Mouse (Mus musculus) hindbrain, postnatal 0 days (tissue): Measurements from ENCODE around the gene Smarcb1. TPM values are rescaled to one million over a fixed set of nuclear protein-coding genes. Genes with fewer than 3 reads are reported as not detected.

Source experiments
- ATAC-seq: fragments of 200-750 bp; cut with Nextera tagmentation; 2 replicates; pipeline ENCODE4 v1.8.0; 2017; ENCODE audit warnings: mild to moderate bottlenecking, moderate TSS enrichment, moderate library complexity
- DNase-seq: peaks from one replicate; pipeline ENCODE4 v3.0.0-alpha.2; 2015; ENCODE audit warnings: low spot score
- H3K27ac ChIP-seq: fragments of 300-500 bp; sonication (generic); 2 replicates; pipeline ENCODE4 v1.5.1; 2014; ENCODE audit warnings: mild to moderate bottlenecking
- H3K27me3 ChIP-seq: fragments of 300-500 bp; sonication (generic); 2 replicates; pipeline ENCODE4 v1.6.1; 2014; ENCODE audit warnings: low read length, mixed read lengths; ENCODE audit not compliant: insufficient read depth
- H3K36me3 ChIP-seq: fragments of 300-500 bp; sonication (generic); 2 replicates; pipeline ENCODE4 v1.6.1; 2014; ENCODE audit warnings: low read length, mixed read lengths; ENCODE audit not compliant: insufficient read depth
- H3K4me1 ChIP-seq: fragments of 300-500 bp; sonication (generic); 2 replicates; pipeline ENCODE4 v1.6.1; 2014; ENCODE audit warnings: antibody characterized with exemption, low read length, mixed read lengths; ENCODE audit not compliant: insufficient read depth
- H3K4me2 ChIP-seq: fragments of 300-500 bp; sonication (generic); 2 replicates; pipeline ENCODE4 v1.6.1; 2014; ENCODE audit warnings: low read depth, mild to moderate bottlenecking, low read length, moderate library complexity, mixed read lengths
- H3K4me3 ChIP-seq: fragments of 300-500 bp; sonication (generic); 2 replicates; pipeline ENCODE4 v1.5.1; 2014; ENCODE audit warnings: low read length
- H3K9ac ChIP-seq: fragments of 300-500 bp; sonication (generic); replicated peaks from 2 replicates; pipeline ENCODE4 v1.6.1; 2014; ENCODE audit warnings: mild to moderate bottlenecking, low read length, moderate library complexity, mixed read lengths
- H3K9me3 ChIP-seq: fragments of 300-500 bp; sonication (generic); 2 replicates; pipeline ENCODE4 v1.6.1; 2016; ENCODE audit warnings: low read length, mixed read lengths
- CTCF ChIP-seq: IDR thresholded peaks from 2 replicates; pipeline ENCODE4 v1.5.1; 2016; ENCODE audit warnings: antibody characterized with exemption, control low read depth, low read depth
- WGBS: fragments of 180-500 bp; shearing (Covaris S2); extraction: QIAGEN DNeasy Blood & Tissue Kit; methylation state at CpG from one replicate; pipeline ENCODE4 v1.1.7; 2014; 5-methylcytosine and 5-hydroxymethylcytosine counted together
- polyA plus RNA-seq: library from polyadenylated mRNA; unstranded; fragments of >200 nt; fragmentation: Nextera tagmentation; extraction: Ambion mirVana; gene quantifications from 2 replicates; pipeline ENCODE4 v1.2.1, GENCODE M21; 2015
- total RNA-seq: library from RNA; depleted of rRNA; stranded (reverse); fragments of >200 nt; gene quantifications from 2 replicates; pipeline ENCODE4 v1.2.3, GENCODE M21; 2014

The Smarcb1 gene
- total and polyA plus RNA-seq, 2 experiments from 2014 or later, result 156 to 197 TPM

DNA sequence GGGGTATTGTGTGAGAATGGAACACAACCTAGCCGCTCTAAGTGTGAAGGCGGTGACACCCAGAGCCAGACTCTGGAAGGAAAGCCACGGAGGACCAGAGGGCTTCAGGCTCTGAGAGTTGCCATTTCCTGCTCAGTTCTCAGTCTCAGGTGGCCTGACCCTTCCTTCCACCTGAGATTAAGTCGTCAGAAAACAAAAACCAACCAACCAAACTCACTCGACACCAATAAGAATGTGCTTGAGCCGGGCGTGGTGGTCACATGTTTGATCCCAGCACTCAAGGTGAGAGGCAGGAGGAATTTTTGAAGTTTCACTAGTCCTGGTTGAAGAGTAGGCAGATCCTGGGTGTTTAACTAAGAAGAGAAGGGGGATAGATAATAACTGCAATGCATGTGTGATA, 24.5 kb upstream of the Smarcb1 start:
- Histone ChIP-seq H3K9me3 (no peaks in the 10 kb centered on the region), H3K4me1 (peaks cover 7% of the 10 kb centered on the region; the same call in 1 of the 2 replicates), H3K27me3 (no peaks in the 10 kb centered on the region), H3K27ac (no peak overlapping the region), H3K9ac (no peak overlapping the region), H3K4me2 (no peak overlapping the region), H3K4me3 (no peak overlapping the region), H3K36me3 (no peaks in the 10 kb centered on the region)
- ATAC-seq (no peak), DNase-seq (no peak)
- WGBS, result 85% methylated on average over 7 of the region's 7 CpGs
- TF ChIP-seq CTCF, result no peak

GRCm38 (mm10) chr10:75945213-75945612, 23.8 kb upstream of the Smarcb1 start:
- Histone ChIP-seq H3K27me3 (no peaks in the 10 kb centered on the region), H3K9me3 (no peaks in the 10 kb centered on the region), H3K27ac (no peak overlapping the region), H3K9ac (no peak overlapping the region), H3K4me3 (no peak overlapping the region), H3K36me3 (no peaks in the 10 kb centered on the region), H3K4me1 (peaks cover 5% of the 10 kb centered on the region; the same call in 1 of the 2 replicates), H3K4me2 (no peak overlapping the region)
- DNase-seq (no peak), ATAC-seq (no peak)
- WGBS, result 88% methylated on average over 7 of the region's 7 CpGs
- TF ChIP-seq CTCF, result no peak

DNA sequence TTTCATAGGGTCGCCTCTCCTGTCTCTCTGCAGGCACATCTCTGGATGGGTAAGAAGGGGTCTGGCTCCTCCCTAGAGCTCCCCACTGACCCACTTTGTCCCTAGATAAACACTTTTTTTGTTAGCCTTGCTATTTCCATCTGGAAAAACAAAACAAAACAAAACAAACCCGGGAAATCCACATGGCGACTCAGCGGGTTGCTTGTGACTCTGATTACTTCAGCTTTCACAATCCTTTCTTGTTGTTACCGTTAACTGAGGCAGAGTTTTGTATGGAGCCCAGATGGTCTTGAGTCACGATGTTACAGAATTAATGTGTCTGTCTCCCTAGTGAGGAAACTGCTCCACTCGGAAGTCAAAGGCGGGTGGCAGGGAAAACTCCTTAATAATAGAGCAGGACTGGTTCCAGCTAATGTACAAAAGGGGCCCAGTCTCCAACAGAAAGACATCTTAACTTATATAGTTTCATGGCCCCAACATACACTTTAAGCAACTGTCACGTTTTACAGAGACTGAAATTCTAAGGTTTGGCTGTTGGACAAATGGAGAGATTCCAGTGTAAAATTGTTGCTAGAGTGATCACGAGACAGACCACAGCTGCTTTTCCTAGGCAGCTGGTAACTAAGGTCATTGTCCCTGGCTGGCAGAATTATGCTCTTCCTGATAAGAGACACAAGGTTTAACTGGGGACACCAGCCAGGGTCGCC, 22.8 kb upstream of the Smarcb1 start:
- Histone ChIP-seq H3K4me1 (peaks cover 5% of the 10 kb centered on the region; the same call in 1 of the 2 replicates), H3K36me3 (no peaks in the 10 kb centered on the region), H3K27me3 (no peaks in the 10 kb centered on the region), H3K27ac (no peak overlapping the region), H3K9ac (0 out of 2 replicates have a peak overlapping the region, but pooled peaks have one; percentile 9), H3K4me3 (no peak overlapping the region), H3K9me3 (no peaks in the 10 kb centered on the region), H3K4me2 (no peak overlapping the region)
- ATAC-seq (no peak), DNase-seq (peak; percentile 48)
- TF ChIP-seq CTCF, result no peak
- WGBS, result 16% methylated on average over 11 of the region's 11 CpGs

GRCm38 (mm10) chr10:75942736-75943477, 21.5 kb upstream of the Smarcb1 start, which contains the start of gene Vpreb3:
Gene Vpreb3 (plus strand): TSS chr10:75943057.
- H3K4me2 ChIP-seq, result no peak within 1 kb of the TSS
- peaks cover 5% of the 10 kb centered on the region; the same call in 1 of the 2 replicates for H3K4me1 ChIP-seq
- H3K27me3 ChIP-seq, result no peaks in the 10 kb centered on the region
- no peak for TF ChIP-seq CTCF
- H3K9me3 ChIP-seq, result no peaks in the 10 kb centered on the region
- no peak within 1 kb of the TSS for H3K4me3 ChIP-seq
- no peaks in the 10 kb centered on the region for H3K36me3 ChIP-seq
- DNase-seq (no peak), ATAC-seq (no peak)
- H3K27ac ChIP-seq, result no peak within 1 kb of the TSS
- WGBS, result 81% methylated on average over 15 of the region's 15 CpGs
- no peak within 1 kb of the TSS for H3K9ac ChIP-seq

DNA sequence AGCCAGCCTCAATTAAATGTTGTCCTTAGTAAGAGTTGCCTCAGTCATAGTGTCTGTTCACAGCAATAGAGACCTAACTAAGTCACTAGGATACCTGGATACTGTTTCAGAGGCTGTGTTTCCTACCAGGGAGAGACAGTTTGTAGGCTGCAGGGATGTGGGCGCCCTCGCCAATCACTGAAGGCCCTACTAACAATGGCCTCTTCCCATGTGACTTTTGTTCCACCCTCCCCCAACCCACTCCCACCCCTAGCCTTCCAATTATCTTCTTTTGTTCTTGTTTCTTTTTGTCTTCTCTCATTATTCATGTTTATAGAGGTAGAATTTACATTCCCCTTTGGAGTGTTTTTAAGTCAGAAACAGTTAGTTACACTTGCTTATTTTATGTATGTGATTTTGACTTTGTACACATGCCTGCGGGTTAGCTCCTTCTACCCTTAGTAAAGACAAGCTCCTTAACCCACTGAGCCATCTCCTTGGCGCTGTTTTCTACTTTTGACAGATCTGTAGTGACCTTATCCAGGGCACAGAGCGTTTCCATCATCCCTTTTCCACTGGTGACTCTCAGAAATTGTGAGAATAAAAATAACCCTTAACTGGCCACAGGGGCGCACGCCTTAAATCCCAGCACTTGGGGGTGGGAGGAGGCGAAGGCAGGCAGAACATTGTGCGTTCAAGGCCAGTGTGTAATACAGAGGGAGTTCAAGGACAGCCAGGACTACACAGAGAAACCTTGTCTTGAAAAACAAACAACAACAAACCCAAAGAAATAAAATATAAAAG, 19.8 kb upstream of the Smarcb1 start:
- no peak overlapping the region for H3K4me3 ChIP-seq
- H3K27ac ChIP-seq, result no peak overlapping the region
- H3K9ac ChIP-seq, result no peak overlapping the region
- no peak for TF ChIP-seq CTCF
- no peaks in the 10 kb centered on the region for H3K27me3 ChIP-seq
- 62% methylated on average over 9 of the region's 9 CpGs for WGBS
- no peak overlapping the region for H3K4me2 ChIP-seq
- H3K36me3 ChIP-seq, result no peaks in the 10 kb centered on the region
- DNase-seq, result no peak
- no peak for ATAC-seq
- no peaks in the 10 kb centered on the region for H3K9me3 ChIP-seq
- peaks cover 5% of the 10 kb centered on the region; the same call in 1 of the 2 replicates for H3K4me1 ChIP-seq

- Histone ChIP-seq H3K9me3 (no peaks in the 10 kb centered on the region), H3K4me2 (no peak within 1 kb of the TSS), H3K27me3 (no peaks in the 10 kb centered on the region), H3K4me1 (peaks cover 5% of the 10 kb centered on the region; the same call in 1 of the 2 replicates), H3K4me3 (no peak within 1 kb of the TSS), H3K27ac (no peak within 1 kb of the TSS), H3K9ac (no peak within 1 kb of the TSS), H3K36me3 (no peaks in the 10 kb centered on the region)
- no peak for TF ChIP-seq CTCF
- DNase-seq (no peak), ATAC-seq (no peak)
- WGBS, result 57% methylated on average over 5 of the region's 5 CpGs
Measured at GRCm38 (mm10) chr10:75940520-75940919, 19.1 kb upstream of the Smarcb1 start, which contains the start of gene Gm867. Gene Gm867 (minus strand): TSS chr10:75940672.
